Mouse (Mus musculus) lung, postnatal 0 days (tissue): ENCODE data around the gene Rptor.

Source experiments
- CTCF ChIP-seq: IDR thresholded peaks from 2 replicates; pipeline ENCODE4 v1.5.1; 2016; ENCODE audit warnings: antibody characterized with exemption, mild to moderate bottlenecking
- EP300 ChIP-seq: IDR thresholded peaks from 2 replicates; pipeline ENCODE4 v1.6.1; 2016; ENCODE audit warnings: antibody characterized with exemption, mild to moderate bottlenecking, control low read depth

GRCm38 (mm10) chr11:119916834-119917469, 314.2 kb downstream of the Rptor start:
- TF ChIP-seq CTCF (no peak), EP300 (no peak)
